Mouse (Mus musculus): ENCODE results near the gene Egfr.

- TF ChIP-seq GATA1 (IDR thresholded peaks at IDR 0.05; ENCODE audit: low read length) (no peak), TAL1 (IDR thresholded peaks at IDR 0.05; ENCODE audit: low read length) (no peak)
Measured at GRCm38 (mm10) chr11:16802668-16803067, 50.7 kb downstream of the Egfr start.

Measured in erythroblast, embryonic 14.5 days (primary cell).